Mouse (Mus musculus) effector memory CD4-positive, alpha-beta T cell, adult 5 months (primary cell): ENCODE measurements around the gene Rhobtb1. TPM values are rescaled to one million over a fixed set of nuclear protein-coding genes. Genes with fewer than 3 reads are reported as not detected.

ENCODE experiments used
- polyA plus RNA-seq: library from polyadenylated mRNA; unstranded; fragments of 100-300 nt; shearing (Covaris generic); gene quantifications from one replicate; pipeline ENCODE4 v1.2.1, GENCODE M21; 2017

The Rhobtb1 gene
- polyA plus RNA-seq = 0.44 TPM

DNA sequence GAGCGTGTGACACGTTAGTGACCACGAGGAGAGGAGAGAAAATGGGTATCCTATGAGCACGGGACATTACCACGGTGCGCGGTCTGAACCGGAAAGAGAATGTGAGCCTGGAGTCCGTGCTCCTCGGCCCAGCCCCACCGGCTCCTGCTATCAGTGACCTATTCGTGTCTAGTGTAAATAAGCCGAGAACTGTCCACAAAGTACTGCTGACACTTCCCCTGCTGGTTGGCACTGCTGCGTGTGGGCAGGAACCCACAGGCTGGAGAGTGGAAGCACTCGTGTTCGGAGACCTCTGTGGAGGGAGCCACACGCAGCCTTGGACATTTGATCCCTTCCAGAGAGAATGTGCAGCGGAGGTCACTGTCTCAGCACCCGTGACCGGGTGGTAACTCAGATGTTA lies at the start of gene Rhobtb1:
TSS of gene Rhobtb1 (plus strand) at position 390 of the 400 bp plus-strand sequence.

GRCm38 (mm10) chr10:69212542-69213440 lies 61.6 kb downstream of the Rhobtb1 start, which contains the start of gene A930033H14Rik:
TSS of gene A930033H14Rik (minus strand) at chr10:69213098.

Other genes starting within 250 kb of the Rhobtb1 start
- not detected for gene A930033H14Rik, start 61.7 kb downstream of the Rhobtb1 start, polyA plus RNA-seq
- gene Cdk1, start 201.5 kb downstream of the Rhobtb1 start, polyA plus RNA-seq = 4.2 TPM
- gene Ank3, start 247.3 kb downstream of the Rhobtb1 start, polyA plus RNA-seq = 2.5 TPM